Mouse (Mus musculus): ENCODE measurements around the gene Fam50b.

GRCm38 (mm10) chr13:34748530-34748929 is 13.9 kb downstream of the Fam50b start:
- TF ChIP-seq POLR2A (IDR thresholded peaks at IDR 0.05; ENCODE audit: borderline replicate concordance, insufficient read depth, low read length) (no peak), CTCF (IDR thresholded peaks at IDR 0.05; ENCODE audit: borderline replicate concordance, insufficient read depth, low read depth, low read length) (no peak)
